Mouse (Mus musculus): ENCODE measurements at regions not wholly inside any gene's neighbourhood (a gene's known extent, or its start where the extent isn't known, plus 50 kb on each side); places are given as distances from the start of the nearest gene placed in this dataset.

DNA sequence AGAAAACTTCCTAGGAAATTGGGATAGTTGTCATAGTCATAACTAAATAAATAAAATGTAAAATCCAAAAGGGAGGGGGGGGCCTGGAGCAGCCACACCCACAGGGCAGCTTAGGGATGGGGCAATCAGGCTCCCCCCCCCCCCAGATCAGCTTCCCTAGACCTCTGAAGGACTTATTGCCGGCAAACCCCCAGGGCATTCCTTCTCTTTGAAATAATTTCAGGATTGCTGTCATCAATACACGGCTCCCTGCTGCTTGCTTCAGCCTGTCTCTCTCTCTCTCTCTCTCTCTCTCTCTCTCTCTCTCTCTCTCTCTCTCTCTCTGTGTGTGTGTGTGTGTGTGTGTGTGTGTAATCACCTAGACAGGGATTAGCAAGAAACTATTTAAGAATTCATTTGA lies 93.8 kb upstream of the Itga6 start:
- Histone ChIP-seq H3K27me3 (replicated peaks; ENCODE audit: control insufficient read depth, insufficient read depth, low read length) (no peaks in the 10 kb centered on the region), H3K4me3 (ENCODE audit: low read depth, low read length) (no peak overlapping the region), H3K4me2 (no peak overlapping the region), H3K9me3 (ENCODE audit: control insufficient read depth, low read length) (no peaks in the 10 kb centered on the region), H3K9ac (ENCODE audit: low read depth, low read length) (no peak overlapping the region), H3K4me1 (replicated peaks; ENCODE audit: control insufficient read depth, insufficient read depth, low read length) (peaks cover 22% of the 10 kb centered on the region), H3K36me3 (ENCODE audit: control insufficient read depth, insufficient read depth, low read length) (no peaks in the 10 kb centered on the region), H3K27ac (ENCODE audit: low read depth, low read length) (no peak overlapping the region)
- DNase-seq (ENCODE audit: low spot score) = no peak
- ATAC-seq (replicated peaks; ENCODE audit: low FRiP score) = no peak
- 69% methylated on average over 2 of the region's 2 CpGs for WGBS

DNA sequence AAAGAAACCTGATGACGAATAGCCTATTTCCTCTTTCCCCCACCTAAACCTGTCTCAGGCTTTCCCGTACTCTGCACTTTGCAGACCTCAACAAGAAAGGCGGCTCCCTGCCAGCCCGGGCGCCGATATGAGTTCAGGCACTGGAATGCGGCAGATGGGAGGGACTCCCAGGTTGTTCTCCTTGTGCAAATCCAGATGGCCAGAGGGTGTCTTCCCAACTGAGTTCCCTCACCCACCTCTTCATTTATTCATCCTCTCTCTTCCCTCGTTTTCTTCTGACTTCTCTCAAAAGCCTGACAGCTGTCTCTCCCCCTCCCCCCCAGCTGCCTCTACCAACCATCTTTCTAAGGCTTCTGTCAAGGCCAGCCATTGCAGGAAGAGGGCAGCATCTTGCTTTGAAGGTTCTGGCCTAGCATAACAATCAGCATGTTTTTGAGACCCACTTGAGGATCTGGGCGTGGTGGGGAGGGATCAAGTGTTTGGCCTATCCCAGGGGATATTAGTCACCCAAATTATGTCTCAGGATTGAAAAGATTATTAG lies 93.1 kb upstream of the Itga6 start:
- Histone ChIP-seq H3K4me1 (replicated peaks; ENCODE audit: control insufficient read depth, insufficient read depth, low read length) (peaks cover 22% of the 10 kb centered on the region), H3K27ac (ENCODE audit: low read depth, low read length) (no peak overlapping the region), H3K9me3 (ENCODE audit: control insufficient read depth, low read length) (no peaks in the 10 kb centered on the region), H3K4me3 (ENCODE audit: low read depth, low read length) (no peak overlapping the region), H3K27me3 (replicated peaks; ENCODE audit: control insufficient read depth, insufficient read depth, low read length) (no peaks in the 10 kb centered on the region), H3K4me2 (peak overlapping the region; percentile 11; the same call in 1 of the 2 replicates), H3K36me3 (ENCODE audit: control insufficient read depth, insufficient read depth, low read length) (no peaks in the 10 kb centered on the region), H3K9ac (ENCODE audit: low read depth, low read length) (no peak overlapping the region)
- WGBS = 30% methylated on average over 9 of the region's 9 CpGs
- ATAC-seq (replicated peaks; ENCODE audit: low FRiP score) = no peak
- no peak for DNase-seq (ENCODE audit: low spot score)

DNA sequence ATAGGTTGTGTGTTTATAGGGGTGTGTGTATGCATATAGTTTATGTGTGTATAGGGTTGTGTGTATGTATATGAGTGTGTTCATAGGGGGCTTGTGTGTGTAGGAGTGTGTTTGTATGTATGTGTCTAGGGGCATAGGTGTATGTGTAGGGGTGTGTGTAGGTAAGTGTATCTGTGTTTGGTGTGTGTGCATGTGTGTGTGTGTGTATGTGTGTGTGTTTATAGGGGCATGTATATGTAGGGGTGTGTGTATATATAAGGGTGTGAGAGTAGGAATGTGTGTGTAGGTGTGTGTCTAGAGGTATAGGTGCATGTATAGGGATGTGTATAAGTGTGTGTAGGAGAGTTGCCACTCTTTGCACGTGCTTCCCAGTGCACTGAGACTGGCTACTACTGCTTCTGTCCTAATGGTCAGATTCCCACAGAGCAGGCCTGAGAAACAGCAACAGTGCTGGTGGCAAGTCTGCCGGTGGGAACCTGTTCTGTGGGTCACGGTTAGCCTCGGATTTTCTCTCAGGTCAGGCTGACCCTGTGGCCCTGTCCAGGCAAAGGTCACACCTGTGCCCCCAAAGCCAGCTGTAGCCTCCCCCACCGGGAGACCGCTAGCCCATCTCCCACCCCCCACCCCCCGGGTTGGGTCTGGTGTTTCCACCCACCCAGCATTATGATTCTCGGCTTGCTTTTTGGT lies 90.5 kb upstream of the Itga6 start:
- Histone ChIP-seq H3K27me3 (replicated peaks; ENCODE audit: control insufficient read depth, insufficient read depth, low read length) (no peaks in the 10 kb centered on the region), H3K4me3 (ENCODE audit: low read depth, low read length) (no peak overlapping the region), H3K9ac (ENCODE audit: low read depth, low read length) (peak overlapping the region; percentile 25; the same call in 1 of the 2 replicates), H3K4me2 (peak overlapping the region; percentile 80), H3K9me3 (ENCODE audit: control insufficient read depth, low read length) (no peaks in the 10 kb centered on the region), H3K36me3 (ENCODE audit: control insufficient read depth, insufficient read depth, low read length) (no peaks in the 10 kb centered on the region), H3K27ac (ENCODE audit: low read depth, low read length) (no peak overlapping the region), H3K4me1 (replicated peaks; ENCODE audit: control insufficient read depth, insufficient read depth, low read length) (peaks cover 29% of the 10 kb centered on the region)
- 26% methylated on average over 8 of the region's 8 CpGs for WGBS
- ATAC-seq (replicated peaks; ENCODE audit: low FRiP score) = 0 out of 2 replicates have a peak, but pooled peaks have one; percentile 27
- DNase-seq (ENCODE audit: low spot score) = no peak

DNA sequence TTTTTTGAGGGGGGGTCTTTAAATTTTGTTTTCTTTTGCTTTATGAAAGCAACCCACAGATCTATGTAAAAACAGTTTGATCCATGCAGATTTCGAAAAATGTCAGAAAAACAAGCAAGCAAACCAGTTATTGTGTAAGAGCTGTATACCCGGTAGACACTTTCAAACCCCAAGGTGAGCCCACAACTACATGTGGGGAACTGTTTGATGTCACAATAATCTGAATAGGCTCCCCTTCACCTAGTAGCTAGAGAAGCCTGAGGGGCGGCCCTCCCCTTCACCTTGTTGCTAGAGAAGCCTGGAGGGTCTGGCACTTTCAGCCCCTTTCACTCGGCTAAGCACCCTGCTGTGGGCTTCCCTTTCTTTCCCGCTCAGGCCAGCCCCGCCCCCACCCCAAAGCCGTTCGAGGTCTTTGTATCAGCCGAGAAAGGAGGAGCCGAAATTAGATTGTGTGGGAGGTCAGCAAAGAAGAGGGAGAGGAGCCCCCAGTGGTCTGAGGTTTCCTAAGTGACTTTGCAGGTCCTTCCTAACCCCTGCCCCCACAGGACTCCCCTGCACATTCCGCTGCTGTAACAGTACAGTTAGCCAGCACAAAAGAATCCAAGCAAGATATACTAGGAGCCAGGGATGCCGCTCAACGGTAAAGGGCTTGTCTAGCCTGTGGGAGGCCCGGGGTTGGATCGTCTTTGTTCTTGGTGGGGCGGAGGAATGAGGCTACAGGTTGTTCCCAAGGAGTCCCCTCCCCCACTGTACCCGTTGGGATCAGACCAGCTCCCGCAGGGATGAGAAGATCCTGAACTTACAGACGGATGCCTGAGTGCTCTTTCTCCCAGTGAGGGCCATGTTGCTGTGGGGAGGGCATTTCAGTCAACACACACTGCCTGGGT lies 89.7 kb upstream of the Itga6 start:
- DNase-seq (ENCODE audit: low spot score) (peak; percentile 67), ATAC-seq (replicated peaks; ENCODE audit: low FRiP score) (peak; percentile 73)
- Histone ChIP-seq H3K36me3 (ENCODE audit: control insufficient read depth, insufficient read depth, low read length) (no peaks in the 10 kb centered on the region), H3K9ac (ENCODE audit: low read depth, low read length) (peak overlapping the region; percentile 64), H3K4me2 (peak overlapping the region; percentile 80), H3K4me1 (replicated peaks; ENCODE audit: control insufficient read depth, insufficient read depth, low read length) (peaks cover 29% of the 10 kb centered on the region), H3K27me3 (replicated peaks; ENCODE audit: control insufficient read depth, insufficient read depth, low read length) (no peaks in the 10 kb centered on the region), H3K27ac (ENCODE audit: low read depth, low read length) (peak overlapping the region; percentile 52; the same call in 1 of the 2 replicates), H3K9me3 (ENCODE audit: control insufficient read depth, low read length) (no peaks in the 10 kb centered on the region), H3K4me3 (ENCODE audit: low read depth, low read length) (peak overlapping the region; percentile 46)
- 2% methylated on average over 19 of the region's 19 CpGs for WGBS

DNA sequence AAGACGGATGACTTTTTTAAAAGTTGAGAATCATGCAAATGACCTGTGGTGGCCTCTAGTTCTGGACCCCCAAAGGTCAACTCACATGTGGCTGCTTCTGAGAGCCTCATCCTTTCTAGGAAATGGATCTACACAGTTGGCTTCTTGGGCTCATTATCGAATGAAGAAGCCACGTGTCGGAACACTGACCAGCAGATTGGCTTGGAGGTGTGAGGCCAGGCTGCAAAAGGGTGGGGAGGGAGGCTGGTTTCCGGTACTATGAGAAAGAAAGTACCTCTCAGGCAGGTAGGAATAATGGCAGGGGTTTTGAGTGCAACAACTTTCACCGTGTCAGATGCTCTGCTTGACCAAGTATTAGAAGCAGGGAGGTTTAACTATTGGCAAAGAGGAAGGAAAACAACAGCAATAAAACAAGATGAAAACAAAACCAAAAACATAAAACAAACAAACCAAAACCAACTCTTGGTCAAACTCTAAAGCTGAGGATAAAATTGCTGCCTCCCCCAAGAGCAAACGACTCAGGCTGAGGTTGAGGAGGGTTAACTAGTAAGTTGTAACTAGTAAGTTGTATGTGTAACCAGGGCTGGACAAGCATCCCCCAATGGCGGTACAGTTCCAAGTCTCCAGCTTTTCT lies 88.7 kb upstream of the Itga6 start:
- WGBS = 48% methylated on average over 8 of the region's 8 CpGs

DNA sequence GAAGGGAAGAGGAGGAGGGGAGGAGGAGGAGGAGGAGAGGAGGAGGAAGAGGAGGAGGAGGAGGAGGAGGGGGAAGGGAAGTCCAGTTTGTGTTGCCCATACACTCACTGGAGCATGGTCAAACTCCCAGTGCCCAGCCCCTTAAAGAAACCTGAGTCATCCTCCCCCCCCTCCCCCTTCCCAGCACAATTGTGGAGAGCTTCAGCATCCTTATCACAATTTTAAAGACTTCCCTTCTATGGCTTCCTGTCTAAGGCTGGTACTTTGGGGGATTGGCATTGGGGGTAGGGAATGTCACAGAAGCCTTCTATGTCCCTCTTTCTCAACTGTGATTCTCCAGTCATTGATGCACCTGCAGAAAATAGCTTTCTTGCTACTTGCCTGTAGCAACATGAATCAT lies 84.0 kb upstream of the Itga6 start:
- H3K27ac ChIP-seq (ENCODE audit: low read depth, low read length) = peak overlapping the region; percentile 59; the same call in 1 of the 2 replicates
- no peaks in the 10 kb centered on the region for H3K27me3 ChIP-seq (replicated peaks; ENCODE audit: control insufficient read depth, insufficient read depth, low read length)
- no peak for DNase-seq (ENCODE audit: low spot score)
- H3K4me1 ChIP-seq (replicated peaks; ENCODE audit: control insufficient read depth, insufficient read depth, low read length) = peaks cover 38% of the 10 kb centered on the region
- H3K36me3 ChIP-seq (ENCODE audit: control insufficient read depth, insufficient read depth, low read length) = no peaks in the 10 kb centered on the region
- no peak overlapping the region for H3K9ac ChIP-seq (ENCODE audit: low read depth, low read length)
- ATAC-seq (replicated peaks; ENCODE audit: low FRiP score) = 0 out of 2 replicates have a peak, but pooled peaks have one; percentile 41
- H3K9me3 ChIP-seq (ENCODE audit: control insufficient read depth, low read length) = no peaks in the 10 kb centered on the region
- H3K4me2 ChIP-seq = no peak overlapping the region
- H3K4me3 ChIP-seq (ENCODE audit: low read depth, low read length) = no peak overlapping the region

More for the DNA sequence above, 88.7 kb upstream of the Itga6 start:
- Histone ChIP-seq H3K9me3 (ENCODE audit: control insufficient read depth, low read length) (no peaks in the 10 kb centered on the region), H3K27ac (ENCODE audit: low read depth, low read length) (no peak overlapping the region), H3K4me1 (replicated peaks; ENCODE audit: control insufficient read depth, insufficient read depth, low read length) (peaks cover 32% of the 10 kb centered on the region), H3K9ac (ENCODE audit: low read depth, low read length) (no peak overlapping the region), H3K27me3 (replicated peaks; ENCODE audit: control insufficient read depth, insufficient read depth, low read length) (no peaks in the 10 kb centered on the region), H3K4me2 (peak overlapping the region; percentile 80), H3K36me3 (ENCODE audit: control insufficient read depth, insufficient read depth, low read length) (no peaks in the 10 kb centered on the region), H3K4me3 (ENCODE audit: low read depth, low read length) (no peak overlapping the region)
- DNase-seq (ENCODE audit: low spot score) (no peak), ATAC-seq (replicated peaks; ENCODE audit: low FRiP score) (no peak)

DNA sequence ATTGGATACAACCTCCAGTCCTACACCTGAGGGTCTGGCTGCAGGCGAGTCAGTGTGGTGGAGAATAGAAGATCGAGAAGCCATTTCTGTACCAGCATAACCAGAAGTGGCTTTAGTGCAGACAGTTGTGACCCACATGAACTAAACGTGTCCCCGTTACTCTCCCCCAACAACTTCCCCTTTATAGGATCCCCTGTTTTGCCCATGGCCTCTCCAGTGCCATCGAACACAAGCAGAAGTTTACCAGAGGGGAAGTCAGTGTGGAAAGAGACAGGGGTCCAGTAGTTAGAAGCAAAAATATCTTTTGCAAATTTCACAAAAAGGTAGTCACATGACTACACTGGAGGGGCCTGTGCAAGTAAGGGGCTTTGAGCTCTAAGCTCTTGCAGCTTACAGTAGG lies 83.4 kb upstream of the Itga6 start:
- Histone ChIP-seq H3K9me3 (ENCODE audit: control insufficient read depth, low read length) (no peaks in the 10 kb centered on the region), H3K27ac (ENCODE audit: low read depth, low read length) (peak overlapping the region; percentile 59; the same call in 1 of the 2 replicates), H3K4me1 (replicated peaks; ENCODE audit: control insufficient read depth, insufficient read depth, low read length) (peaks cover 36% of the 10 kb centered on the region), H3K36me3 (ENCODE audit: control insufficient read depth, insufficient read depth, low read length) (no peaks in the 10 kb centered on the region), H3K9ac (ENCODE audit: low read depth, low read length) (no peak overlapping the region), H3K4me2 (0 out of 2 replicates have a peak overlapping the region, but pooled peaks have one; percentile 17), H3K4me3 (ENCODE audit: low read depth, low read length) (no peak overlapping the region), H3K27me3 (replicated peaks; ENCODE audit: control insufficient read depth, insufficient read depth, low read length) (no peaks in the 10 kb centered on the region)
- 46% methylated on average over 5 of the region's 5 CpGs for WGBS
- ATAC-seq (replicated peaks; ENCODE audit: low FRiP score) (no peak), DNase-seq (ENCODE audit: low spot score) (no peak)

DNA sequence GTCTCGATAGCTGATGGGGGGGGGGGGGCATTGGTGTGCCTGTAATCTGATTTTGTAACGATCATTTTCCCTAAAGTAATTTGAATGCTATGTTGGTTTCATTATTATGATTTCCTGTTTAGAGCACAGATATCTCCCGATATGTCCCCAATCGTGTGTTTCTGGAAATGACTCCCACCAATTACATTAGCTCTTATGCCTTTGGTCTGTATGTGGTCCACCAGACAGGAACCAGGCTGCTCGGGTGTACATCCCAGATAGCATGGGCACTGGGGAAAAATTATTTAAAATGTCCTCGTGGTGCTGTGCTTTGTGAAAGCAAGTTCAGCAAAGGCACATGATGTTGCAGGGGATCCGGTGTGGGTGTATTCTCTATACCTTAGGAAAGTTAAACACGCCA lies 82.0 kb upstream of the Itga6 start:
- Histone ChIP-seq H3K27ac (ENCODE audit: low read depth, low read length) (peak overlapping the region; percentile 30; the same call in 1 of the 2 replicates), H3K36me3 (ENCODE audit: control insufficient read depth, insufficient read depth, low read length) (no peaks in the 10 kb centered on the region), H3K4me1 (replicated peaks; ENCODE audit: control insufficient read depth, insufficient read depth, low read length) (peaks cover 29% of the 10 kb centered on the region), H3K9me3 (ENCODE audit: control insufficient read depth, low read length) (no peaks in the 10 kb centered on the region), H3K9ac (ENCODE audit: low read depth, low read length) (no peak overlapping the region), H3K27me3 (replicated peaks; ENCODE audit: control insufficient read depth, insufficient read depth, low read length) (no peaks in the 10 kb centered on the region), H3K4me2 (no peak overlapping the region), H3K4me3 (ENCODE audit: low read depth, low read length) (no peak overlapping the region)
- DNase-seq (ENCODE audit: low spot score) (no peak), ATAC-seq (replicated peaks; ENCODE audit: low FRiP score) (no peak)
- 52% methylated on average over 8 of the region's 8 CpGs for WGBS
